Mouse (Mus musculus) heart, postnatal 0 days (tissue): ENCODE data around the gene Camta1.

Experiments
- CTCF ChIP-seq: IDR thresholded peaks from 2 replicates; pipeline ENCODE4 v1.5.1; 2016; ENCODE audit warnings: antibody characterized with exemption, control low read depth, low read depth
- EP300 ChIP-seq: IDR thresholded peaks from 2 replicates; pipeline ENCODE4 v1.6.1; 2016; ENCODE audit warnings: antibody characterized with exemption, low read depth

DNA sequence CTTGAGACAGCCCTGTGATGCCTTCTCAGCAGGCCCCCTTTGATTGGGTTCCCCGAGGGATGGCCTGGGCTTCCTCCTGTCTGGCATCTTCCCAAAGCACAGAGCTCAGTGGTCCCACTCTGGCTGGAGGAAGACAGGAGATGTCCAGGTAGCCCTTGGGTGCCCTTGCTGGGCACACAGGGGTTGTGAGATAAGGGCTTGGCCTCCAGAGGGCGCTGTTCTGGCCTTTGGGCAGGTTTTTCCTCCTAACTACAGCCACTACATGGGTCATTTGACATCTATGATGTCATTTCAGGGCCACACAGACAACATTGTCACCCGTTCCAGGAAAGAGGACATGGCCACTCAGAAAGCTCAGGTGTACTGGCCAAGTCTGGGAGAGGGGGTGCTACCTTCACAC lies 703.4 kb downstream of the Camta1 start:
- TF ChIP-seq CTCF (no peak), EP300 (no peak)
